Mouse (Mus musculus) liver, adult 2 months (tissue): ENCODE data around the gene Xpo5. TPM values are rescaled to one million over a fixed set of nuclear protein-coding genes. Genes with fewer than 3 reads are reported as not detected.
A peak's percentile ranks its signal among the peaks of the same experiment; 100 is the strongest.

Experiments
- DNase-seq: peaks from one replicate; pipeline ENCODE4 v3.0.0-alpha.2; 2011; ENCODE audit warnings: low read depth, low spot score; ENCODE audit errors: extremely low read depth
- H3K27ac ChIP-seq: fragments of 200-500 bp; replicated peaks from 2 replicates; pipeline ENCODE4 v1.5.1; 2012; ENCODE audit warnings: low read depth, mild to moderate bottlenecking, control low read depth, inconsistent platforms, low read length; ENCODE audit not compliant: insufficient read depth
- H3K27me3 ChIP-seq: fragments of 200-500 bp; 2 replicates; pipeline ENCODE4 v1.6.1; 2012; ENCODE audit warnings: mild to moderate bottlenecking, moderate library complexity, low read length, inconsistent platforms; ENCODE audit not compliant: control insufficient read depth, insufficient read depth
- H3K36me3 ChIP-seq: fragments of 200-500 bp; 2 replicates; pipeline ENCODE4 v1.6.1; 2012; ENCODE audit warnings: low read length, inconsistent platforms; ENCODE audit not compliant: control insufficient read depth, insufficient read depth
- H3K4me1 ChIP-seq: fragments of 200-500 bp; 2 replicates; pipeline ENCODE4 v1.6.1; 2011; ENCODE audit warnings: low read length; ENCODE audit not compliant: control insufficient read depth, insufficient read depth
- H3K4me3 ChIP-seq: fragments of 200-500 bp; 2 replicates; pipeline ENCODE4 v1.5.1; 2011; ENCODE audit warnings: low read depth, mild to moderate bottlenecking, control low read depth, low read length, moderate library complexity; ENCODE audit not compliant: insufficient read depth
- H3K79me2 ChIP-seq: fragments of 200-500 bp; 2 replicates; pipeline ENCODE4 v1.6.1; 2012; ENCODE audit warnings: inconsistent platforms, mild to moderate bottlenecking, low read length, moderate library complexity; ENCODE audit not compliant: control insufficient read depth, insufficient read depth
- H3K9ac ChIP-seq: fragments of 200-500 bp; 2 replicates; pipeline ENCODE4 v1.6.1; 2012; ENCODE audit warnings: low read depth, mild to moderate bottlenecking, control low read depth, inconsistent platforms, low read length
- CTCF ChIP-seq: fragments of 200-500 bp; IDR thresholded peaks from 2 replicates; pipeline ENCODE4 v1.5.1; 2011; ENCODE audit warnings: low read depth, low read length, control low read depth
- POLR2A ChIP-seq: fragments of 200-500 bp; IDR thresholded peaks from 2 replicates; pipeline ENCODE4 v1.6.1; 2011; ENCODE audit warnings: low read length, control low read depth; ENCODE audit not compliant: insufficient read depth; ENCODE audit errors: extremely low read depth
- WGBS: fragments of 180-500 bp; shearing (Covaris S2); methylation state at CpG from one replicate; pipeline ENCODE4 v1.1.7; 2018; 5-methylcytosine and 5-hydroxymethylcytosine counted together
- polyA plus RNA-seq: library from polyadenylated mRNA; depleted of rRNA; stranded (reverse); fragments of >200 nt; gene quantifications from 2 replicates; pipeline ENCODE4 v1.2.3, GENCODE M21; 2012
- total RNA-seq: library from RNA; depleted of rRNA; stranded (reverse); fragments of >200 nt; gene quantifications from 2 replicates; pipeline ENCODE4 v1.2.3, GENCODE M21; 2014

The Xpo5 gene
- total and polyA plus RNA-seq, 2 experiments = 9.9 to 10.8 TPM

GRCm38 (mm10) chr17:46252571-46253451 is 50.2 kb downstream of the Xpo5 start:
- Histone ChIP-seq H3K36me3 (peaks cover 2% of the 10 kb centered on the region; the same call in 1 of the 2 replicates), H3K27me3 (no peaks in the 10 kb centered on the region; the same call in 1 of the 2 replicates), H3K4me3 (no peak overlapping the region), H3K79me2 (peaks cover 3% of the 10 kb centered on the region; the same call in 1 of the 2 replicates), H3K27ac (no peak overlapping the region), H3K4me1 (peaks cover 9% of the 10 kb centered on the region; the same call in 1 of the 2 replicates), H3K9ac (no peak overlapping the region)
- no peak for DNase-seq
- WGBS = 62% methylated on average over 14 of the region's 14 CpGs
- TF ChIP-seq CTCF (peak; percentile 19; the same call in 1 of the 2 replicates), POLR2A (no peak)

GRCm38 (mm10) chr17:46253452-46254084 is 51.0 kb downstream of the Xpo5 start, which contains the start of gene Lrrc73:
Lrrc73 (plus strand) TSS chr17:46253531.
- no peak for TF ChIP-seq CTCF
- no peak for TF ChIP-seq POLR2A
- H3K27me3 ChIP-seq = no peaks in the 10 kb centered on the region; the same call in 1 of the 2 replicates
- peaks cover 9% of the 10 kb centered on the region; the same call in 1 of the 2 replicates for H3K4me1 ChIP-seq
- 3% methylated on average over 48 of the region's 48 CpGs for WGBS
- H3K27ac ChIP-seq = no peak within 1 kb of the TSS
- H3K9ac ChIP-seq = peak within 1 kb of the TSS; percentile 60
- H3K36me3 ChIP-seq = peaks cover 2% of the 10 kb centered on the region; the same call in 1 of the 2 replicates
- DNase-seq = peak; percentile 63
- H3K4me3 ChIP-seq = peak within 1 kb of the TSS; percentile 51
- no peaks in the 10 kb centered on the region; the same call in 1 of the 2 replicates for H3K79me2 ChIP-seq

DNA sequence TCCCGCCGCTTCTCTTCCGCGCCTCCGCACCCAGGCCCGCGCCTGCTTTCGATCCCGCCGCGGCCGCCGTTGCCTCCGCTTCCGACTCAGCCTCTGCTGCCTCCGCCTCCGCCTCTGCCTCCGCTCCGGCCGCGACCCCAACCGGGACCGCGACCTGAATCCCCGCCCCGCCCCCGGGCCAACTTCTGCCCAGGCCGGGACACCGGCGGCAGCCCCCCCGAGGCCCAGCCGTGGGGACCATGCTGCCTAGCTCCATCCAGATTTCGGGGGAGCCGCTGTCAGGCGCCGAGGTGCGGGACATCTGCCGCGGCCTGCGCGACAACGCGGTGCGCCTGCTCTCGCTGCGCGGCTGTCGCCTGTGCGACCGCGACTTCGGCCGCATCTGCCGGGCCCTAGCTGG is 51.5 kb downstream of the Xpo5 start:
- H3K9ac ChIP-seq = peak overlapping the region; percentile 60
- H3K36me3 ChIP-seq = peaks cover 2% of the 10 kb centered on the region; the same call in 1 of the 2 replicates
- H3K79me2 ChIP-seq = no peaks in the 10 kb centered on the region; the same call in 1 of the 2 replicates
- TF ChIP-seq POLR2A (no peak), CTCF (no peak)
- H3K4me1 ChIP-seq = peaks cover 4% of the 10 kb centered on the region; the same call in 1 of the 2 replicates
- DNase-seq = no peak
- H3K4me3 ChIP-seq = peak overlapping the region; percentile 51
- WGBS = 1% methylated on average over 54 of the region's 54 CpGs
- no peaks in the 10 kb centered on the region; the same call in 1 of the 2 replicates for H3K27me3 ChIP-seq
- H3K27ac ChIP-seq = no peak overlapping the region

DNA sequence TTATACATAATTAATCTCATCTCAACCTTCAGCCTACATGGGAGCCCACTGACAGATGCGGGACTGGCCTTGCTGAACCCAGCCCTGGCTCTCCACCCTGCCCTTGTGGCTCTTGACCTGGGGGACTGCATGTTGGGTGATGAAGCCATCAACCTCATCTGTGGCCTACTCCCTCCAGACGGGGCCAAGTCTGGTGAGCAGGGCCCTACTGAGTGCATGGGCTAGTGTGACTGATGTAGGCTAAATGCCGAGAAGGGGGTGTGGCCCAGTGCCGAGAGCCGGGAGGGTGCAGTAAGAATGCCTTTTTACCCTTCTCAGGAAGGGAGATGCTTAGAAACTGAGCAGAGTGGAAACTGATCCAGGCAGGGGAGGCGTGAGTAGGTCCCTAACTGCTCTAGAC is 52.6 kb downstream of the Xpo5 start:
- DNase-seq = no peak
- Histone ChIP-seq H3K4me1 (peaks cover 1% of the 10 kb centered on the region; the same call in 1 of the 2 replicates), H3K4me3 (no peak overlapping the region), H3K79me2 (no peaks in the 10 kb centered on the region), H3K27ac (no peak overlapping the region), H3K36me3 (no peaks in the 10 kb centered on the region), H3K27me3 (no peaks in the 10 kb centered on the region; the same call in 1 of the 2 replicates), H3K9ac (no peak overlapping the region)
- 46% methylated on average over 6 of the region's 6 CpGs for WGBS
- TF ChIP-seq CTCF = no peak
- TF ChIP-seq POLR2A = no peak

GRCm38 (mm10) chr17:46258279-46259053 is 55.9 kb downstream of the Xpo5 start:
- Histone ChIP-seq H3K79me2 (no peaks in the 10 kb centered on the region), H3K9ac (no peak overlapping the region), H3K36me3 (0 out of 2 replicates have a peak, but pooled peaks cover 3% of the 10 kb centered on the region), H3K4me3 (no peak overlapping the region), H3K4me1 (peaks cover 1% of the 10 kb centered on the region; the same call in 1 of the 2 replicates), H3K27me3 (no peaks in the 10 kb centered on the region; the same call in 1 of the 2 replicates), H3K27ac (no peak overlapping the region)
- DNase-seq = no peak
- TF ChIP-seq CTCF (no peak), POLR2A (no peak)
- 91% methylated on average over 30 of the region's 30 CpGs for WGBS
